ENCODE assay signal across 8 mouse cellular contexts in the genomic region with DNA sequence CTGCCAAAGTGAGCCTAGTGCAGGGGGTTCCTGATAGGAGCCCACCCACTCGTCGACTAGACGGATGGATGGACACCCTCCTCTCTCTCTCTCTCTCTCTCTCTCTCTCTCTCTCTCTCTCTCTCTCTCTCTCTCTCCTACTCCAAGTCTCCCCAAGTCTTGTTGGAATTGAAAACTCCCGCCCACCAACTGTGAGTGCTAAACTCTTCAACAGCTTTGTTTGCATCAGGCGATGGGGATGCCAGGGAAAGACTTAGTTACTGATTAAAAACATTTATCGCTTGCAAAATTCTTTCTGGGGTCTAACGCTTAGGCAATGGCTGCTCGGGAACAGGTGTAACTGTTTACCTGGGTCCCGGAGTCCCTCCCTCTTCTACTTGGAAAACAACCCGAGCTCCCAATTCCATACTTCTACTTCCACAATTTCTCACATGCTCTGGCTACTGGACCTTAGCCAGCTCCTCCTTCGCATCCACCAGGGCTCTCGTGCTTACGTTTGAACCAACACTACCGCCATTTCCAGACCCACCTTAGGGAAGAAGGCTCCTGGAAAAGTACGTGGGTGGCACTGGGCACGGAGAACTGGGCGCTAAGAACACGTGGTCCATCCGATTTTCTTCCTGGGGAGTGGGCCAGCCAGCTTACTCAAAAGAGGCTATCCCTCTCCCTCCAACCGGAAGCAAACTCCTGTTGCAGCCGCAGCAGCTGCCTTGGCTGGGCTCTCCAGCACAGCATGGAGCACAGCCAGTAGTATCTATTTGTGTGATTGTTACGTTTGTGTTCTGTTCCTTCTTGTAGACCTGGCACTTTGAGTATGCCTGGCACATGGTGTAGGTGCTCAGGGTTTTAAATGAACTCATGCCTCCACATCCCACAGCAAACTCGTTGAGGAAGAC. TPM values are rescaled to one million over a fixed set of nuclear protein-coding genes. Genes with fewer than 3 reads are reported as not detected.
A peak's percentile ranks its signal among the peaks of the same experiment; 100 is the strongest.
DNase-seq lines count a peak whose midpoint lies in the region; ATAC-seq lines count a peak whose summit lies in the region.

No protein-coding gene starts in this region.

- H3K36me3 ChIP-seq in liver, embryonic 11.5 days (ENCODE audit: control insufficient read depth, insufficient read depth, low read length): no peaks in the 10 kb centered on the region
- no peaks in the 10 kb centered on the region for H3K36me3 ChIP-seq in embryonic facial prominence, embryonic 15.5 days
- H3K36me3 ChIP-seq in hindbrain, embryonic 11.5 days (ENCODE audit: control insufficient read depth, insufficient read depth, low read length): no peaks in the 10 kb centered on the region
- H3K36me3 ChIP-seq in liver, embryonic 12.5 days: no peaks in the 10 kb centered on the region
- no peaks in the 10 kb centered on the region for H3K36me3 ChIP-seq in stomach, embryonic 14.5 days (ENCODE audit: control insufficient read depth, insufficient read depth, low read length)

- ATAC-seq in liver, embryonic 11.5 days (replicated peaks; ENCODE audit: low FRiP score): no peak
- no peak for ATAC-seq in embryonic facial prominence, embryonic 15.5 days (ENCODE audit: insufficient number of reproducible peaks, low FRiP score, low TSS enrichment, low read depth)
- no peak for ATAC-seq in hindbrain, embryonic 11.5 days (ENCODE audit: low FRiP score)
- no peak for ATAC-seq in liver, embryonic 12.5 days
- peak; percentile 31; the same call in 1 of the 2 replicates for ATAC-seq in stomach, embryonic 14.5 days (ENCODE audit: insufficient number of reproducible peaks, insufficient read depth, low FRiP score, low read depth)
- ATAC-seq in activated CD4-positive, CD25-positive, alpha-beta regulatory T cell, adult 4 months: no peak

- peaks cover 42% of the 10 kb centered on the region for H3K4me1 ChIP-seq in liver, embryonic 11.5 days (replicated peaks; ENCODE audit: control insufficient read depth, insufficient read depth, low read length)
- H3K4me1 ChIP-seq in embryonic facial prominence, embryonic 15.5 days: peaks cover 34% of the 10 kb centered on the region
- H3K4me1 ChIP-seq in hindbrain, embryonic 11.5 days (replicated peaks; ENCODE audit: control insufficient read depth, insufficient read depth, low read length): peaks cover 9% of the 10 kb centered on the region
- peaks cover 74% of the 10 kb centered on the region for H3K4me1 ChIP-seq in liver, embryonic 12.5 days
- H3K4me1 ChIP-seq in stomach, embryonic 14.5 days (ENCODE audit: control insufficient read depth, insufficient read depth, low read length): peaks cover 17% of the 10 kb centered on the region

- no peak for DNase-seq in liver, embryonic 11.5 days (ENCODE audit: low spot score)
- DNase-seq in liver: no peak
- DNase-seq in hindbrain, embryonic 11.5 days (ENCODE audit: low spot score): peak; percentile 26
- DNase-seq in adrenal gland, postnatal 25 days: no peak

- 18% methylated on average over 23 of the region's 23 CpGs for WGBS in liver, embryonic 11.5 days
- WGBS in embryonic facial prominence, embryonic 15.5 days: 17% methylated on average over 23 of the region's 23 CpGs
- 15% methylated on average over 20 of the region's 23 CpGs for WGBS in hindbrain, embryonic 11.5 days
- WGBS in liver, embryonic 12.5 days (ENCODE audit: insufficient replicate concordance): 21% methylated on average over 20 of the region's 23 CpGs
- WGBS in stomach, embryonic 14.5 days: 12% methylated on average over 23 of the region's 23 CpGs

- H3K4me2 ChIP-seq in liver, embryonic 11.5 days: peak overlapping the region; percentile 68
- peak overlapping the region; percentile 55 for H3K4me2 ChIP-seq in embryonic facial prominence, embryonic 15.5 days (replicated peaks)
- H3K4me2 ChIP-seq in hindbrain, embryonic 11.5 days (replicated peaks; ENCODE audit: low read depth, low read length): peak overlapping the region; percentile 58
- peak overlapping the region; percentile 65 for H3K4me2 ChIP-seq in liver, embryonic 12.5 days
- peak overlapping the region; percentile 59 for H3K4me2 ChIP-seq in stomach, embryonic 14.5 days (replicated peaks; ENCODE audit: low read depth, low read length)

- peak overlapping the region; percentile 38 for H3K4me3 ChIP-seq in liver, embryonic 11.5 days (ENCODE audit: low read depth, low read length)
- H3K4me3 ChIP-seq in embryonic facial prominence, embryonic 15.5 days (replicated peaks): peak overlapping the region; percentile 35
- peak overlapping the region; percentile 22 for H3K4me3 ChIP-seq in hindbrain, embryonic 11.5 days (ENCODE audit: low read depth, low read length)
- H3K4me3 ChIP-seq in liver, embryonic 12.5 days: peak overlapping the region; percentile 42
- H3K4me3 ChIP-seq in stomach, embryonic 14.5 days (ENCODE audit: low read depth, low read length): peak overlapping the region; percentile 30

- no peaks in the 10 kb centered on the region for H3K9me3 ChIP-seq in liver, embryonic 11.5 days (ENCODE audit: control insufficient read depth, low read length)
- H3K9me3 ChIP-seq in embryonic facial prominence, embryonic 15.5 days (replicated peaks): no peaks in the 10 kb centered on the region
- no peaks in the 10 kb centered on the region for H3K9me3 ChIP-seq in hindbrain, embryonic 11.5 days (ENCODE audit: control insufficient read depth, low read length)
- H3K9me3 ChIP-seq in liver, embryonic 12.5 days (replicated peaks): no peaks in the 10 kb centered on the region
- no peaks in the 10 kb centered on the region for H3K9me3 ChIP-seq in stomach, embryonic 14.5 days (ENCODE audit: control insufficient read depth, low read depth, low read length)

- H3K9ac ChIP-seq in liver, embryonic 11.5 days (ENCODE audit: low read depth, low read length): peak overlapping the region; percentile 37; the same call in 1 of the 2 replicates
- no peak overlapping the region for H3K9ac ChIP-seq in embryonic facial prominence, embryonic 15.5 days
- H3K9ac ChIP-seq in hindbrain, embryonic 11.5 days (ENCODE audit: low read depth, low read length): peak overlapping the region; percentile 52
- no peak overlapping the region for H3K9ac ChIP-seq in liver, embryonic 12.5 days
- no peak overlapping the region; the same call in 1 of the 2 replicates for H3K9ac ChIP-seq in stomach, embryonic 14.5 days (replicated peaks; ENCODE audit: low read depth, low read length)

- peaks cover 55% of the 10 kb centered on the region for H3K27me3 ChIP-seq in liver, embryonic 11.5 days (replicated peaks; ENCODE audit: control insufficient read depth, insufficient read depth, low read length)
- H3K27me3 ChIP-seq in embryonic facial prominence, embryonic 15.5 days: peaks cover 48% of the 10 kb centered on the region
- H3K27me3 ChIP-seq in hindbrain, embryonic 11.5 days (ENCODE audit: control insufficient read depth, insufficient read depth, low read length): peaks cover 6% of the 10 kb centered on the region
- peaks cover 80% of the 10 kb centered on the region for H3K27me3 ChIP-seq in liver, embryonic 12.5 days (replicated peaks)
- no peaks in the 10 kb centered on the region for H3K27me3 ChIP-seq in stomach, embryonic 14.5 days (ENCODE audit: control insufficient read depth, insufficient read depth, low read length)

- peak overlapping the region; percentile 64 for H3K27ac ChIP-seq in liver, embryonic 11.5 days (ENCODE audit: low read depth, low read length)
- H3K27ac ChIP-seq in embryonic facial prominence, embryonic 15.5 days (replicated peaks): 0 out of 2 replicates have a peak overlapping the region, but pooled peaks have one; percentile 39
- peak overlapping the region; percentile 60 for H3K27ac ChIP-seq in hindbrain, embryonic 11.5 days (ENCODE audit: low read depth, low read length)
- H3K27ac ChIP-seq in liver, embryonic 12.5 days: peak overlapping the region; percentile 58; the same call in 1 of the 2 replicates
- peak overlapping the region; percentile 46; the same call in 1 of the 2 replicates for H3K27ac ChIP-seq in stomach, embryonic 14.5 days (ENCODE audit: low read length)

RNA-seq across cellular contexts. Expression of a gene that starts 8.8 kb away (rescaled TPM):
- polyA plus RNA-seq in liver, embryonic 11.5 days (2014; fragmentation: Nextera tagmentation; extraction: Ambion mirVana): 0.56 and 0.65 TPM in 2 replicates
- 0.65 and 0.84 TPM in 2 replicates for polyA plus RNA-seq in embryonic facial prominence, embryonic 15.5 days (2015; fragmentation: Nextera tagmentation; extraction: Ambion mirVana)
- 1.9 and 4.4 TPM in 2 replicates for polyA plus RNA-seq in hindbrain, embryonic 11.5 days (2014; fragmentation: Nextera tagmentation; extraction: Ambion mirVana)
- polyA plus RNA-seq in liver, embryonic 12.5 days (2016; fragmentation: Nextera tagmentation; extraction: Ambion mirVana): 0.83 and 1.3 TPM in 2 replicates
- polyA plus RNA-seq in stomach, embryonic 14.5 days (2014; fragmentation: Nextera tagmentation; extraction: Ambion mirVana): 0.16 and 0.25 TPM in 2 replicates
- polyA plus RNA-seq in activated CD4-positive, CD25-positive, alpha-beta regulatory T cell, adult 4 months (2017; shearing (Covaris generic)): not detected
- 4.8 and 6.9 TPM in 2 replicates for total RNA-seq in adrenal gland, postnatal 25 days (2021)

RNA-seq across cellular contexts. Expression of a gene that starts 20.1 kb away (rescaled TPM):
- polyA plus RNA-seq in liver, embryonic 11.5 days (2014; fragmentation: Nextera tagmentation; extraction: Ambion mirVana): 17.7 and 17.9 TPM in 2 replicates
- polyA plus RNA-seq in embryonic facial prominence, embryonic 15.5 days (2015; fragmentation: Nextera tagmentation; extraction: Ambion mirVana): 51.3 and 54.5 TPM in 2 replicates
- polyA plus RNA-seq in hindbrain, embryonic 11.5 days (2014; fragmentation: Nextera tagmentation; extraction: Ambion mirVana): 17.8 and 20.2 TPM in 2 replicates
- polyA plus RNA-seq in liver, embryonic 12.5 days (2016; fragmentation: Nextera tagmentation; extraction: Ambion mirVana): 13.0 and 14.5 TPM in 2 replicates
- polyA plus RNA-seq in stomach, embryonic 14.5 days (2014; fragmentation: Nextera tagmentation; extraction: Ambion mirVana): 38.4 and 41.0 TPM in 2 replicates
- polyA plus RNA-seq in activated CD4-positive, CD25-positive, alpha-beta regulatory T cell, adult 4 months (2017; shearing (Covaris generic)): 1 to 10 TPM; 4.0 to 5.3 TPM
- total RNA-seq in adrenal gland, postnatal 25 days (2021): 46.9 and 50.1 TPM in 2 replicates

RNA-seq across cellular contexts. Expression of a gene that starts 20.3 kb away (rescaled TPM):
- 0.15 and 0.26 TPM in 2 replicates for polyA plus RNA-seq in liver, embryonic 11.5 days (2014; fragmentation: Nextera tagmentation; extraction: Ambion mirVana)
- polyA plus RNA-seq in embryonic facial prominence, embryonic 15.5 days (2015; fragmentation: Nextera tagmentation; extraction: Ambion mirVana): 1.3 and 1.4 TPM in 2 replicates
- polyA plus RNA-seq in hindbrain, embryonic 11.5 days (2014; fragmentation: Nextera tagmentation; extraction: Ambion mirVana): 11.1 and 11.6 TPM in 2 replicates
- polyA plus RNA-seq in liver, embryonic 12.5 days (2016; fragmentation: Nextera tagmentation; extraction: Ambion mirVana): 0.18 and 0.20 TPM in 2 replicates
- 1.6 and 1.7 TPM in 2 replicates for polyA plus RNA-seq in stomach, embryonic 14.5 days (2014; fragmentation: Nextera tagmentation; extraction: Ambion mirVana)
- under 1 TPM in 1 of 2 experiments, not detected in 1; 0.40 TPM for polyA plus RNA-seq in activated CD4-positive, CD25-positive, alpha-beta regulatory T cell, adult 4 months (2017; shearing (Covaris generic))
- 2.8 and 4.1 TPM in 2 replicates for total RNA-seq in adrenal gland, postnatal 25 days (2021)

RNA-seq across cellular contexts. Expression of a gene that starts 23.3 kb away (rescaled TPM):
- 64.0 and 69.1 TPM in 2 replicates for polyA plus RNA-seq in liver, embryonic 11.5 days (2014; fragmentation: Nextera tagmentation; extraction: Ambion mirVana)
- polyA plus RNA-seq in embryonic facial prominence, embryonic 15.5 days (2015; fragmentation: Nextera tagmentation; extraction: Ambion mirVana): 103 and 104 TPM in 2 replicates
- polyA plus RNA-seq in hindbrain, embryonic 11.5 days (2014; fragmentation: Nextera tagmentation; extraction: Ambion mirVana): 53.8 and 56.3 TPM in 2 replicates
- 44.0 and 47.9 TPM in 2 replicates for polyA plus RNA-seq in liver, embryonic 12.5 days (2016; fragmentation: Nextera tagmentation; extraction: Ambion mirVana)
- polyA plus RNA-seq in stomach, embryonic 14.5 days (2014; fragmentation: Nextera tagmentation; extraction: Ambion mirVana): 75.2 and 84.5 TPM in 2 replicates
- 10 to 100 TPM; 43.8 to 51.5 TPM for polyA plus RNA-seq in activated CD4-positive, CD25-positive, alpha-beta regulatory T cell, adult 4 months (2017; shearing (Covaris generic))
- 78.5 and 82.3 TPM in 2 replicates for total RNA-seq in adrenal gland, postnatal 25 days (2021)

RNA-seq across cellular contexts. Expression of a gene that starts 47.2 kb away (rescaled TPM):
- polyA plus RNA-seq in liver, embryonic 11.5 days (2014; fragmentation: Nextera tagmentation; extraction: Ambion mirVana): 42.5 and 45.6 TPM in 2 replicates
- polyA plus RNA-seq in embryonic facial prominence, embryonic 15.5 days (2015; fragmentation: Nextera tagmentation; extraction: Ambion mirVana): 104 and 108 TPM in 2 replicates
- polyA plus RNA-seq in hindbrain, embryonic 11.5 days (2014; fragmentation: Nextera tagmentation; extraction: Ambion mirVana): 34.0 and 34.4 TPM in 2 replicates
- polyA plus RNA-seq in liver, embryonic 12.5 days (2016; fragmentation: Nextera tagmentation; extraction: Ambion mirVana): 25.2 and 27.9 TPM in 2 replicates
- polyA plus RNA-seq in stomach, embryonic 14.5 days (2014; fragmentation: Nextera tagmentation; extraction: Ambion mirVana): 77.0 and 79.0 TPM in 2 replicates
- not detected for polyA plus RNA-seq in activated CD4-positive, CD25-positive, alpha-beta regulatory T cell, adult 4 months (2017; shearing (Covaris generic))
- total RNA-seq in adrenal gland, postnatal 25 days (2021): 83.1 and 107 TPM in 2 replicates

Comparison
In these comparisons a context has a peak if more than half of its experiments do, and no peak if none do; other contexts are left out.
1. H3K9ac ChIP-seq: peak in liver, embryonic 11.5 days (single experiment) and hindbrain, embryonic 11.5 days (single experiment); none in embryonic facial prominence, embryonic 15.5 days (single experiment), liver, embryonic 12.5 days (single experiment) and stomach, embryonic 14.5 days (single experiment).
2. Peak in every context shown above with its lines, with median percentiles within 50 percentile points of each other: H3K27ac ChIP-seq, H3K4me2 ChIP-seq and H3K4me3 ChIP-seq.